Mouse (Mus musculus) C2C12 (cell line): ENCODE measurements around the gene Tnfrsf12a. TPM values are rescaled to one million over a fixed set of nuclear protein-coding genes. Genes with fewer than 3 reads are reported as not detected.

Experiments used
- H3K27me3 ChIP-seq: one replicate; pipeline ENCODE4 v1.6.1; 2011; ENCODE audit not compliant: control insufficient read depth, insufficient read depth, insufficient read length
- H3K36me3 ChIP-seq: one replicate; pipeline ENCODE4 v1.6.1; 2011; ENCODE audit not compliant: control insufficient read depth, insufficient read depth
- H3K4me3 ChIP-seq: one replicate; pipeline ENCODE4 v1.5.1; 2011; ENCODE audit warnings: mild to moderate bottlenecking, control low read depth; ENCODE audit not compliant: poor library complexity, insufficient read depth, severe bottlenecking
- H3K79me2 ChIP-seq: one replicate; pipeline ENCODE4 v1.6.1; 2011; ENCODE audit not compliant: control insufficient read depth, insufficient read depth
- H3K79me3 ChIP-seq: one replicate; pipeline ENCODE4 v1.6.1; 2011; ENCODE audit warnings: low read depth, control low read depth
- H3ac ChIP-seq: one replicate; pipeline ENCODE3; 2011; ENCODE audit warnings: low read depth; ENCODE audit not compliant: control insufficient read depth, insufficient read length
- CEBPB ChIP-seq: IDR thresholded peaks from one replicate; pipeline ENCODE4 v1.6.1; 2011; ENCODE audit warnings: low read depth, mild to moderate bottlenecking, control low read depth, moderate library complexity
- CTCF ChIP-seq: IDR thresholded peaks from one replicate; pipeline ENCODE4 v1.5.1; 2011; ENCODE audit not compliant: control insufficient read depth, insufficient read depth, insufficient read length
- FOSL1 ChIP-seq: IDR thresholded peaks from one replicate; pipeline ENCODE4 v1.8.0; 2011; ENCODE audit warnings: mild to moderate bottlenecking, low read length; ENCODE audit not compliant: poor library complexity, insufficient read depth, severe bottlenecking
- MAX ChIP-seq: IDR thresholded peaks from one replicate; pipeline ENCODE4 v1.6.1; 2011; ENCODE audit warnings: mild to moderate bottlenecking, control low read depth
- MYOD1 ChIP-seq: IDR thresholded peaks from one replicate; pipeline ENCODE4 v1.6.1; 2011; ENCODE audit warnings: low read depth; ENCODE audit not compliant: control insufficient read depth, insufficient read length
- MYOG ChIP-seq: IDR thresholded peaks from one replicate; pipeline ENCODE4 v1.6.1; 2011; ENCODE audit not compliant: control insufficient read depth, insufficient read length; ENCODE audit errors: extremely low read depth
- USF1 ChIP-seq: IDR thresholded peaks from one replicate; pipeline ENCODE4 v1.6.1; 2011; ENCODE audit warnings: low read depth, mild to moderate bottlenecking, control low read depth, moderate library complexity
- polyA plus RNA-seq: library from polyadenylated mRNA; unstranded; fragments of >200 nt; fragmentation: generic; extraction: Trizol; gene quantifications from one replicate; pipeline ENCODE4 v1.2.1, GENCODE M21; 2012; ENCODE audit warnings: missing spikeins

Gene Tnfrsf12a
- polyA plus RNA-seq, 1 experiment, result 916 TPM

GRCm38 (mm10) chr17:23676473-23677031 lies 716 bp downstream of the Tnfrsf12a start:
- H3K79me3 ChIP-seq, result peaks cover 36% of the 10 kb centered on the region
- no peaks in the 10 kb centered on the region for H3K27me3 ChIP-seq
- H3ac ChIP-seq, result peak overlapping the region; percentile 95
- peaks cover 42% of the 10 kb centered on the region for H3K36me3 ChIP-seq
- TF ChIP-seq CTCF (no peak), FOSL1 (peak; percentile 34), MAX (no peak), MYOD1 (peak; percentile 49)
- peak overlapping the region; percentile 87 for H3K4me3 ChIP-seq
- peaks cover 57% of the 10 kb centered on the region for H3K79me2 ChIP-seq

GRCm38 (mm10) chr17:23675564-23676281 lies 1.5 kb downstream of the Tnfrsf12a start:
- peaks cover 41% of the 10 kb centered on the region for H3K79me3 ChIP-seq
- H3K36me3 ChIP-seq, result peaks cover 49% of the 10 kb centered on the region
- TF ChIP-seq USF1 (no peak), CEBPB (no peak), MAX (peak; percentile 19), MYOD1 (no peak), CTCF (no peak), FOSL1 (peak; percentile 17), MYOG (no peak)
- peak overlapping the region; percentile 90 for H3ac ChIP-seq
- H3K79me2 ChIP-seq, result peaks cover 64% of the 10 kb centered on the region
- peak overlapping the region; percentile 87 for H3K4me3 ChIP-seq
- no peaks in the 10 kb centered on the region for H3K27me3 ChIP-seq

GRCm38 (mm10) chr17:23675127-23675526 lies 2.1 kb downstream of the Tnfrsf12a start:
- H3K27me3 ChIP-seq, result no peaks in the 10 kb centered on the region
- peaks cover 55% of the 10 kb centered on the region for H3K36me3 ChIP-seq
- H3K79me3 ChIP-seq, result peaks cover 43% of the 10 kb centered on the region
- H3K4me3 ChIP-seq, result peak overlapping the region; percentile 87
- TF ChIP-seq USF1 (no peak), MYOG (no peak), MYOD1 (no peak), MAX (no peak), FOSL1 (no peak), CTCF (no peak), CEBPB (no peak)
- peak overlapping the region; percentile 90 for H3ac ChIP-seq
- peaks cover 69% of the 10 kb centered on the region for H3K79me2 ChIP-seq

GRCm38 (mm10) chr17:23674271-23674952 lies 2.9 kb downstream of the Tnfrsf12a start:
- TF ChIP-seq MYOG (no peak), USF1 (no peak), MYOD1 (no peak), CEBPB (no peak), CTCF (no peak), MAX (no peak), FOSL1 (no peak)
- H3K36me3 ChIP-seq, result peaks cover 62% of the 10 kb centered on the region
- peak overlapping the region; percentile 87 for H3K4me3 ChIP-seq
- peaks cover 43% of the 10 kb centered on the region for H3K79me3 ChIP-seq
- peak overlapping the region; percentile 52 for H3ac ChIP-seq
- H3K27me3 ChIP-seq, result no peaks in the 10 kb centered on the region
- peaks cover 74% of the 10 kb centered on the region for H3K79me2 ChIP-seq

- H3K79me2 ChIP-seq, result peaks cover 74% of the 10 kb centered on the region
- peaks cover 71% of the 10 kb centered on the region for H3K36me3 ChIP-seq
- H3ac ChIP-seq, result peak within 1 kb of the TSS; percentile 78
- TF ChIP-seq MYOD1 (no peak), MAX (no peak), CEBPB (peak; percentile 35), MYOG (no peak), CTCF (no peak), USF1 (peak; percentile 52), FOSL1 (no peak)
- no peaks in the 10 kb centered on the region for H3K27me3 ChIP-seq
- peaks cover 43% of the 10 kb centered on the region for H3K79me3 ChIP-seq
- H3K4me3 ChIP-seq, result peak within 1 kb of the TSS; percentile 87
Measured at GRCm38 (mm10) chr17:23673424-23674073, 3.7 kb downstream of the Tnfrsf12a start, which contains the start of the genes Hcfc1r1 and Thoc6. TSS of gene Hcfc1r1 (plus strand) at chr17:23673596. TSS of gene Thoc6 (minus strand) at chr17:23673882.
